Mouse (Mus musculus): ENCODE results near the gene Try4.
"Not testable (repeated sequence)": the region's sequence is repeated elsewhere in the genome, so short reads cannot be mapped to it uniquely, and the experiment has no call there.

Try4 gene

GRCm38 (mm10) chr6:41301969-41302368 lies at the start of gene Try4:
TSS of gene Try4 (plus strand) at chr6:41302269.
- DNase-seq (ENCODE audit: low read depth), result no peak

- DNase-seq (ENCODE audit: low read depth), result not testable (repeated sequence)
These were observed 48.8 kb upstream of the Try4 start for GRCm38 (mm10) chr6:41253314-41253713.

GRCm38 (mm10) chr6:41256424-41256823 lies 45.6 kb upstream of the Try4 start:
- DNase-seq (ENCODE audit: low read depth), result no peak

- DNase-seq (ENCODE audit: low read depth), result no peak
These were observed 44.6 kb upstream of the Try4 start for GRCm38 (mm10) chr6:41257432-41257831.

GRCm38 (mm10) chr6:41262796-41263195 lies 39.3 kb upstream of the Try4 start:
- DNase-seq (ENCODE audit: low read depth), result peak; percentile 33

- DNase-seq (ENCODE audit: low read depth), result no peak
These were observed 35.9 kb upstream of the Try4 start for GRCm38 (mm10) chr6:41266140-41266539.

GRCm38 (mm10) chr6:41298255-41298654 lies 3.8 kb upstream of the Try4 start:
- no peak for DNase-seq (ENCODE audit: low read depth)

GRCm38 (mm10) chr6:41316741-41317140 lies 14.7 kb downstream of the Try4 start, which contains the start of gene Try5:
TSS of gene Try5 (minus strand) at chr6:41316841.
- DNase-seq (ENCODE audit: low read depth), result not testable (repeated sequence)

- no peak for DNase-seq (ENCODE audit: low read depth)
These were observed 51.9 kb downstream of the Try4 start, which contains the start of gene Try10 for GRCm38 (mm10) chr6:41353932-41354331. TSS of gene Try10 (plus strand) at chr6:41354105.
